Mouse (Mus musculus): ENCODE data around the gene Adcy5.

- TF ChIP-seq GATA1 (IDR thresholded peaks at IDR 0.05; ENCODE audit: low read depth, low read length) (no peak), POLR2A (IDR thresholded peaks at IDR 0.05; ENCODE audit: control insufficient read depth in 1 of 2, insufficient read depth in 1 of 2, low read depth in 1 of 2, low read length in 2 of 2, poor library complexity in 1 of 2) (no peak), USF2 (IDR thresholded peaks at IDR 0.05; ENCODE audit: borderline replicate concordance in 1 of 2, insufficient read depth in 1 of 2, low read depth in 1 of 2, low read length in 2 of 2) (no peak)
Measured at GRCm38 (mm10) chr16:35116328-35116956, 38.2 kb upstream of the Adcy5 start.

Measured in MEL (cell line).